Mouse (Mus musculus) erythroblast, adult 5-6 weeks (primary cell): ENCODE measurements around the gene Inpp5b. TPM values are rescaled to one million over a fixed set of nuclear protein-coding genes. Genes with fewer than 3 reads are reported as not detected.

Experiments used
- total RNA-seq, 2 experiments: library from RNA; stranded (forward) in 1 of 2; stranded (reverse) in 1 of 2; fragments of 150-400 nt in 1 of 2; fragments of 200-764, 138-1000 nt in 1 of 2; gene quantifications; 2 replicates each; pipeline versions ENCODE4 v1.2.3 to v1.2.4; 2015 to 2017; ENCODE audit warnings: low replicate concordance in 2 of 2

The Inpp5b gene
- total RNA-seq, 2 experiments from 2014 or later = 15.8 to 27.3 TPM

Other genes starting within 250 kb of the Inpp5b start
- not detected in 2 replicates for gene 3100002H09Rik, start 131.0 kb upstream of the Inpp5b start, total RNA-seq (2015; ENCODE audit: low replicate concordance)
- gene 3100002H09Rik, start 131.0 kb upstream of the Inpp5b start, total RNA-seq (2017; ENCODE audit: low replicate concordance) = not detected in 2 replicates
- gene Pou3f1, start 85.0 kb upstream of the Inpp5b start, total RNA-seq (2015; ENCODE audit: low replicate concordance) = not detected in 2 replicates
- not detected in 2 replicates for gene Pou3f1, start 85.0 kb upstream of the Inpp5b start, total RNA-seq (2017; ENCODE audit: low replicate concordance)
- gene Utp11, start 48.2 kb upstream of the Inpp5b start, total RNA-seq (2015; ENCODE audit: low replicate concordance) = 6.7 and 20.8 TPM in 2 replicates
- gene Utp11, start 48.2 kb upstream of the Inpp5b start, total RNA-seq (2017; ENCODE audit: low replicate concordance) = 4.5 and 15.1 TPM in 2 replicates
- gene Fhl3, start 41.1 kb upstream of the Inpp5b start, total RNA-seq (2015; ENCODE audit: low replicate concordance) = 4.2 and 7.5 TPM in 2 replicates
- gene Fhl3, start 41.1 kb upstream of the Inpp5b start, total RNA-seq (2017; ENCODE audit: low replicate concordance) = 0.77 and 1.3 TPM in 2 replicates
- 14.2 and 24.2 TPM in 2 replicates for gene Sf3a3, start 27.1 kb upstream of the Inpp5b start, total RNA-seq (2015; ENCODE audit: low replicate concordance)
- gene Sf3a3, start 27.1 kb upstream of the Inpp5b start, total RNA-seq (2017; ENCODE audit: low replicate concordance) = 26.2 and 34.7 TPM in 2 replicates
- 5.2 and 5.4 TPM in 2 replicates for gene Mtf1, start 60.3 kb downstream of the Inpp5b start, total RNA-seq (2015; ENCODE audit: low replicate concordance)
- gene Mtf1, start 60.3 kb downstream of the Inpp5b start, total RNA-seq (2017; ENCODE audit: low replicate concordance) = 8.6 and 17.4 TPM in 2 replicates
- gene Yrdc, start 108.8 kb downstream of the Inpp5b start, total RNA-seq (2015; ENCODE audit: low replicate concordance) = 8.2 and 14.0 TPM in 2 replicates
- gene Yrdc, start 108.8 kb downstream of the Inpp5b start, total RNA-seq (2017; ENCODE audit: low replicate concordance) = 1.2 and 1.5 TPM in 2 replicates
- gene 1110065P20Rik, start 109.3 kb downstream of the Inpp5b start, total RNA-seq (2015; ENCODE audit: low replicate concordance) = 5.8 TPM in 1 of 2 replicates, not detected in the other
- 0.70 and 3.3 TPM in 2 replicates for gene 1110065P20Rik, start 109.3 kb downstream of the Inpp5b start, total RNA-seq (2017; ENCODE audit: low replicate concordance)
- gene Maneal, start 120.3 kb downstream of the Inpp5b start, total RNA-seq (2015; ENCODE audit: low replicate concordance) = not detected in 2 replicates
- gene Maneal, start 120.3 kb downstream of the Inpp5b start, total RNA-seq (2017; ENCODE audit: low replicate concordance) = not detected in 2 replicates
- not detected in 2 replicates for gene Epha10, start 139.0 kb downstream of the Inpp5b start, total RNA-seq (2015; ENCODE audit: low replicate concordance)
- not detected in 2 replicates for gene Epha10, start 139.0 kb downstream of the Inpp5b start, total RNA-seq (2017; ENCODE audit: low replicate concordance)
- gene 9930104L06Rik, start 195.2 kb downstream of the Inpp5b start, total RNA-seq (2015; ENCODE audit: low replicate concordance) = 0.38 and 0.84 TPM in 2 replicates
- 3.2 and 6.1 TPM in 2 replicates for gene 9930104L06Rik, start 195.2 kb downstream of the Inpp5b start, total RNA-seq (2017; ENCODE audit: low replicate concordance)
- 50.9 and 62.5 TPM in 2 replicates for gene Cdca8, start 197.5 kb downstream of the Inpp5b start, total RNA-seq (2015; ENCODE audit: low replicate concordance)
- gene Cdca8, start 197.5 kb downstream of the Inpp5b start, total RNA-seq (2017; ENCODE audit: low replicate concordance) = 52.7 and 74.9 TPM in 2 replicates
- 0.58 TPM in 1 of 2 replicates, not detected in the other for gene Rspo1, start 244.6 kb downstream of the Inpp5b start, total RNA-seq (2015; ENCODE audit: low replicate concordance)
- 0.42 TPM in 1 of 2 replicates, not detected in the other for gene Rspo1, start 244.6 kb downstream of the Inpp5b start, total RNA-seq (2017; ENCODE audit: low replicate concordance)